Mouse (Mus musculus): ENCODE measurements around the gene Emilin1.
"Not testable (repeated sequence)": the region's sequence is repeated elsewhere in the genome, so short reads cannot be mapped to it uniquely, and the experiment has no call there.

Gene Emilin1

GRCm38 (mm10) chr5:30913060-30913841 is at the start of gene Emilin1:
Gene Emilin1 (plus strand): TSS chr5:30913402.
- no peak for DNase-seq (ENCODE audit: low spot score in 2 of 2)

GRCm38 (mm10) chr5:30863852-30864251 is 49.4 kb upstream of the Emilin1 start:
- no peak for DNase-seq (ENCODE audit: low spot score in 2 of 2)

GRCm38 (mm10) chr5:30864322-30864721 is 48.9 kb upstream of the Emilin1 start:
- no peak for DNase-seq (ENCODE audit: low spot score in 2 of 2)

- peak in 1 of 2 experiments; percentile 26 for DNase-seq (ENCODE audit: low spot score in 2 of 2)
Observed at GRCm38 (mm10) chr5:30866871-30867270, 46.3 kb upstream of the Emilin1 start.

- no peak for DNase-seq (ENCODE audit: low spot score in 2 of 2)
Observed at GRCm38 (mm10) chr5:30867712-30868111, 45.5 kb upstream of the Emilin1 start, which contains the start of gene Tmem214. Gene Tmem214 (plus strand): TSS chr5:30868012.

- no peak for DNase-seq (ENCODE audit: low spot score in 2 of 2)
Observed at GRCm38 (mm10) chr5:30868981-30869380, 44.2 kb upstream of the Emilin1 start.

GRCm38 (mm10) chr5:30869405-30870130 is 43.6 kb upstream of the Emilin1 start:
- peak; percentile 79 to 83 for DNase-seq (ENCODE audit: low spot score in 2 of 2)

GRCm38 (mm10) chr5:30870131-30870406 is 43.1 kb upstream of the Emilin1 start:
- DNase-seq (ENCODE audit: low spot score in 2 of 2): no peak

- DNase-seq (ENCODE audit: low spot score in 2 of 2): no peak
Observed at GRCm38 (mm10) chr5:30872574-30872973, 40.6 kb upstream of the Emilin1 start.

GRCm38 (mm10) chr5:30874365-30874764 is 38.8 kb upstream of the Emilin1 start:
- DNase-seq (ENCODE audit: low spot score in 2 of 2): no peak

- DNase-seq (ENCODE audit: low spot score in 2 of 2): no peak
Observed at GRCm38 (mm10) chr5:30878616-30879015, 34.6 kb upstream of the Emilin1 start.

- DNase-seq (ENCODE audit: low spot score in 2 of 2): no peak
Observed at GRCm38 (mm10) chr5:30879347-30879943, 33.8 kb upstream of the Emilin1 start.

- not testable (repeated sequence) for DNase-seq (ENCODE audit: low spot score in 2 of 2)
Observed at GRCm38 (mm10) chr5:30881839-30882238, 31.4 kb upstream of the Emilin1 start.

GRCm38 (mm10) chr5:30886209-30886608 is 27.0 kb upstream of the Emilin1 start:
- DNase-seq (ENCODE audit: low spot score in 2 of 2): no peak

GRCm38 (mm10) chr5:30886731-30887130 is 26.5 kb upstream of the Emilin1 start:
- DNase-seq (ENCODE audit: low spot score in 2 of 2): no peak

- peak; percentile 79 to 84 for DNase-seq (ENCODE audit: low spot score in 2 of 2)
Observed at GRCm38 (mm10) chr5:30887331-30887761, 25.9 kb upstream of the Emilin1 start.

- peak; percentile 85 to 90 for DNase-seq (ENCODE audit: low spot score in 2 of 2)
Observed at GRCm38 (mm10) chr5:30887858-30888336, 25.3 kb upstream of the Emilin1 start.

GRCm38 (mm10) chr5:30888337-30889087 is 24.7 kb upstream of the Emilin1 start, which contains the start of gene Agbl5:
Gene Agbl5 (plus strand): TSS chr5:30888694.
- DNase-seq (ENCODE audit: low spot score in 2 of 2): peak; percentile 88 to 93

GRCm38 (mm10) chr5:30889088-30889754 is 24.0 kb upstream of the Emilin1 start:
- no peak for DNase-seq (ENCODE audit: low spot score in 2 of 2)

- DNase-seq (ENCODE audit: low spot score in 2 of 2): no peak
Observed at GRCm38 (mm10) chr5:30890375-30890774, 22.8 kb upstream of the Emilin1 start.

- DNase-seq (ENCODE audit: low spot score in 2 of 2): no peak
Observed at GRCm38 (mm10) chr5:30901860-30902259, 11.3 kb upstream of the Emilin1 start.
